21 mouse cellular contexts compared by ENCODE assay signal in the genomic region with DNA sequence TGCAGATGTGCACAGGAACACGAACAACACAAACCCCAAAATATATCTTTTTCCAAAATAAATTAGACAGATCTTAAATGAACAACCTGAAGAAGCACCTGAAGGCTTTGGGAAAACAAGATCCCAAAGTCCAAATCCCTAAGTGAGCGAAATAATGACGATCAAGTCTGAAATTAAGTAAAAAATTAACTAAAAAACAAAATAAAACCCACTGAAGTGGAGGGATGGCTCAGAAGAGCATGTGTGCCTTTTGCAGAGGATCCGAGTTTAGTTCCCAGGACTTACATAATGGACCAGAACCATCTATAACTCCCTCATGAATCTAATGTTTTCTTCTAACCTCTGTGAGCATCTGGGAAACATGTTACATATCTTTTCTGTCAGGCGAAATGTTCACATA. TPM values are rescaled to one million over a fixed set of nuclear protein-coding genes. Genes with fewer than 3 reads are reported as not detected.
DNase-seq lines count a peak whose midpoint lies in the region; ATAC-seq and TF ChIP-seq lines count a peak whose summit lies in the region.
"Had no signal": no experiment of that assay in that cellular context is flagged by ENCODE, and none has a peak within 500 bp of the region (broad histone marks: within the 10 kb centered on the region; RNA-seq: fewer than 3 reads in every experiment).

No protein-coding gene starts in this region.

- H3K9me3 ChIP-seq in kidney, embryonic 14.5 days (ENCODE audit: control insufficient read depth, low read length) = no peaks in the 10 kb centered on the region
- H3K9me3 ChIP-seq: G1E had no signal

- no peak for TF ChIP-seq CTCF in kidney, adult 2 months (conservative IDR thresholded peaks at IDR 0.05; ENCODE audit: insufficient read depth, insufficient read length, low read depth, low read length)

- H3K9ac ChIP-seq in kidney, embryonic 14.5 days (ENCODE audit: low read depth, low read length) = no peak overlapping the region

- DNase-seq in kidney, adult 2 months = peak; percentile 68
- DNase-seq in kidney, postnatal 25 days = no peak
- DNase-seq in kidney, adult 8-10 months = peak; percentile 10 to 15
- peak; percentile 65 for DNase-seq in kidney, adult 9 months
- no peak for DNase-seq in kidney, adult 18-20 months
- DNase-seq: adrenal gland, adult 2 months; adrenal gland, adult 8-10 months; adrenal gland, postnatal 10 days; adrenal gland, postnatal 14 days; adrenal gland, postnatal 25 days; adrenal gland, postnatal 36 days; B cell, adult 2 months; cerebellum, adult 11 months; cerebellum, adult 11-12 months; cerebellum, adult 18-20 months had no signal

- peaks cover 21% of the 10 kb centered on the region; the same call in 1 of the 2 replicates for H3K4me1 ChIP-seq in kidney, adult 2 months (ENCODE audit: control insufficient read depth, insufficient read depth, low read length)
- peaks cover 4% of the 10 kb centered on the region; the same call in 1 of the 2 replicates for H3K4me1 ChIP-seq in kidney, embryonic 14.5 days (ENCODE audit: control insufficient read depth, insufficient read depth, low read length)

- H3K27ac ChIP-seq in kidney, adult 2 months (ENCODE audit: insufficient read depth, low read depth, low read length) = peak overlapping the region; percentile 46; the same call in 1 of the 2 replicates
- H3K27ac ChIP-seq in kidney, embryonic 14.5 days (ENCODE audit: low read depth, low read length) = no peak overlapping the region

- no peak for ATAC-seq in kidney, embryonic 14.5 days (ENCODE audit: low FRiP score, low TSS enrichment)
- ATAC-seq: activated CD4-positive, CD25-positive, alpha-beta regulatory T cell, adult 4 months; CD4-positive, CD25-positive, alpha-beta regulatory T cell, adult 4 months; Patski had no signal

- no peak overlapping the region for H3K4me2 ChIP-seq in kidney, embryonic 14.5 days (replicated peaks; ENCODE audit: low read depth, low read length)

- H3K27me3 ChIP-seq in kidney, adult 2 months (replicated peaks; ENCODE audit: control insufficient read depth, insufficient read depth, low read length) = no peaks in the 10 kb centered on the region
- H3K27me3 ChIP-seq in kidney, embryonic 14.5 days (ENCODE audit: control insufficient read depth, insufficient read depth, low read length) = no peaks in the 10 kb centered on the region

- 70% methylated on average over 5 of the region's 5 CpGs for WGBS in kidney, adult 2 months
- WGBS in kidney, embryonic 14.5 days = 93% methylated on average over 5 of the region's 5 CpGs

- no peak overlapping the region for H3K4me3 ChIP-seq in kidney, adult 2 months (ENCODE audit: insufficient read depth, low read depth, low read length)
- H3K4me3 ChIP-seq in kidney, embryonic 14.5 days (ENCODE audit: low read length) = no peak overlapping the region

- no peak for TF ChIP-seq POLR2A in kidney, adult 2 months (IDR thresholded peaks at IDR 0.05; ENCODE audit: low read depth, low read length)

- no peaks in the 10 kb centered on the region for H3K36me3 ChIP-seq in kidney, adult 2 months (ENCODE audit: control insufficient read depth, insufficient read depth, low read length)
- H3K36me3 ChIP-seq in kidney, embryonic 14.5 days (ENCODE audit: control insufficient read depth, insufficient read depth, low read length) = no peaks in the 10 kb centered on the region

RNA-seq across cellular contexts. Expression of gene Zfp101, which starts 2.2 kb away (rescaled TPM):
- 1.8 and 2.1 TPM in 2 replicates for polyA plus RNA-seq in kidney, adult 2 months (2012; rRNA removed)
- polyA plus RNA-seq in kidney, embryonic 14.5 days (2014; fragmentation: Nextera tagmentation; extraction: Ambion mirVana) = 21.4 TPM in 2 replicates

RNA-seq across cellular contexts. Expression of gene Zfp81, which starts 33.6 kb away (rescaled TPM):
- polyA plus RNA-seq in kidney, adult 2 months (2012; rRNA removed) = 0.76 and 1.1 TPM in 2 replicates
- polyA plus RNA-seq in kidney, embryonic 14.5 days (2014; fragmentation: Nextera tagmentation; extraction: Ambion mirVana) = 15.2 and 16.6 TPM in 2 replicates

RNA-seq across cellular contexts. Expression of gene Actl9, which starts 40.4 kb away (rescaled TPM):
- polyA plus RNA-seq in kidney, adult 2 months (2012; rRNA removed) = 0.33 and 0.53 TPM in 2 replicates
- not detected in 2 replicates for polyA plus RNA-seq in kidney, embryonic 14.5 days (2014; fragmentation: Nextera tagmentation; extraction: Ambion mirVana)
- polyA plus RNA-seq: activated CD4-positive, CD25-positive, alpha-beta regulatory T cell, adult 4 months; C2C12; CD4-positive, CD25-positive, alpha-beta regulatory T cell, adult 4 months; G1E; Patski had no signal

Comparison
In these comparisons a context has a peak if more than half of its experiments do, and no peak if none do; other contexts are left out.
1. DNase-seq: peak in kidney, adult 2 months (single experiment), kidney, adult 8-10 months (2 of 2) and kidney, adult 9 months (single experiment); none in kidney, postnatal 25 days (0 of 2) and kidney, adult 18-20 months (single experiment).